12 mouse cellular contexts compared by ENCODE assay signal in genomic region chr13:112289338-112289737, GRCm38 (mm10). TPM values are rescaled to one million over a fixed set of nuclear protein-coding genes. Genes with fewer than 3 reads are reported as not detected.
DNase-seq lines count a peak whose midpoint lies in the region; ATAC-seq and TF ChIP-seq lines count a peak whose summit lies in the region.
"Had no signal": no experiment of that assay in that cellular context is flagged by ENCODE, and none has a peak within 500 bp of the region (broad histone marks: within the 10 kb centered on the region; RNA-seq: fewer than 3 reads in every experiment).

No protein-coding gene starts in this region.

- WGBS in forebrain, embryonic 16.5 days = 65% methylated on average over 9 of the region's 9 CpGs
- WGBS in midbrain, embryonic 15.5 days = 69% methylated on average over 9 of the region's 9 CpGs

- no peak for TF ChIP-seq CTCF in layer of hippocampus, adult 2 months (conservative IDR thresholded peaks at IDR 0.05)
- no peak for TF ChIP-seq CTCF in CH12.LX (conservative IDR thresholded peaks at IDR 0.05 in 1 of 2, IDR thresholded peaks at IDR 0.05 in 1 of 2; ENCODE audit: low read depth in 2 of 2, low read length in 2 of 2)

- H3K4me1 ChIP-seq in CH12.LX (ENCODE audit: control insufficient read depth in 1 of 2, insufficient read depth in 2 of 2) = peaks cover 20 to 59% of the 10 kb centered on the region in 2 experiments
- H3K4me1 ChIP-seq in forebrain, embryonic 16.5 days (replicated peaks; ENCODE audit: control insufficient read depth, insufficient read depth, low read length) = peaks cover 14% of the 10 kb centered on the region
- peaks cover 21% of the 10 kb centered on the region for H3K4me1 ChIP-seq in midbrain, embryonic 15.5 days

- peak overlapping the region; percentile 48; the same call in 1 of the 2 replicates for H3K27ac ChIP-seq in layer of hippocampus, adult 2 months
- peak overlapping the region; percentile 97 for H3K27ac ChIP-seq in CH12.LX (ENCODE audit: insufficient read depth, low read depth)
- 0 out of 2 replicates have a peak overlapping the region, but pooled peaks have one; percentile 28 for H3K27ac ChIP-seq in forebrain, embryonic 16.5 days (ENCODE audit: low read length)
- peak overlapping the region; percentile 86 for H3K27ac ChIP-seq in midbrain, embryonic 15.5 days
- H3K27ac ChIP-seq: gastrocnemius, adult 2 months had no signal

- no peak for DNase-seq in layer of hippocampus, adult 2 months (ENCODE audit: low spot score in 2 of 2)
- DNase-seq in layer of hippocampus, adult 9-10 months (ENCODE audit: low spot score) = no peak
- DNase-seq in CH12.LX (ENCODE audit: extremely low read depth) = peak; percentile 52
- DNase-seq in thymus, postnatal 10 days (ENCODE audit: low spot score in 2 of 2) = no peak
- DNase-seq in B cell, adult 2 months = no peak
- DNase-seq in kidney, adult 9 months = no peak
- DNase-seq: cerebellum, adult 9-11 months; gastrocnemius, adult 2 months; spleen, adult 18-20 months had no signal

- no peaks in the 10 kb centered on the region for H3K36me3 ChIP-seq in CH12.LX (replicated peaks in 1 of 2; ENCODE audit: control insufficient read depth in 1 of 2, insufficient read depth in 1 of 2, low read length in 1 of 2)
- no peaks in the 10 kb centered on the region for H3K36me3 ChIP-seq in forebrain, embryonic 16.5 days (ENCODE audit: control insufficient read depth, insufficient read depth)
- no peaks in the 10 kb centered on the region for H3K36me3 ChIP-seq in midbrain, embryonic 15.5 days (replicated peaks)

- TF ChIP-seq RAD21 in CH12.LX (IDR thresholded peaks at IDR 0.05; ENCODE audit: low read depth, low read length) = no peak

- H3K4me3 ChIP-seq in layer of hippocampus, adult 2 months = peak overlapping the region; percentile 43
- H3K4me3 ChIP-seq in CH12.LX (replicated peaks in 1 of 3; ENCODE audit: low read depth in 2 of 3, low read length in 2 of 3, poor library complexity in 1 of 3) = peak overlapping the region; percentile 54 to 68 (median 57)
- H3K4me3 ChIP-seq in forebrain, embryonic 16.5 days (replicated peaks; ENCODE audit: low read length) = peak overlapping the region; percentile 21
- H3K4me3 ChIP-seq in midbrain, embryonic 15.5 days = peak overlapping the region; percentile 41
- H3K4me3 ChIP-seq: gastrocnemius, adult 2 months had no signal

- dilution Hi-C loops in CH12.LX (cut with MboI; ENCODE audit: extremely low pct_ligation_motif_present, extremely low pct_unique_long_range_greater_than_20kb, low sequenced_read_pairs) = no loop called here

- TF ChIP-seq POLR2A in CH12.LX (IDR thresholded peaks at IDR 0.05; ENCODE audit: low read depth, low read length) = peak; percentile 32; the same call in 1 of the 2 replicates

- in situ Hi-C loops in CH12.LX (cut with MboI; ENCODE audit: low pct_ligation_motif_present, low pct_unique_long_range_greater_than_20kb, low sequenced_read_pairs) = loop anchor here (25.0 kb wide), 2 partner anchors 598 to 748 kb away; partner anchors contain the start of genes Cdc20b and Gpx8

- H3K27me3 ChIP-seq in CH12.LX (replicated peaks) = no peaks in the 10 kb centered on the region
- no peaks in the 10 kb centered on the region for H3K27me3 ChIP-seq in forebrain, embryonic 16.5 days (replicated peaks; ENCODE audit: control insufficient read depth, insufficient read depth, low read length)
- no peaks in the 10 kb centered on the region for H3K27me3 ChIP-seq in midbrain, embryonic 15.5 days (replicated peaks)

- peak overlapping the region; percentile 98 for H3K9ac ChIP-seq in CH12.LX (ENCODE audit: insufficient read depth, low read depth)
- H3K9ac ChIP-seq in forebrain, embryonic 16.5 days (replicated peaks; ENCODE audit: low read depth, low read length) = no peak overlapping the region
- H3K9ac ChIP-seq in midbrain, embryonic 15.5 days = peak overlapping the region; percentile 26

- ATAC-seq in forebrain, embryonic 16.5 days = no peak
- ATAC-seq in midbrain, embryonic 15.5 days (replicated peaks) = 0 out of 2 replicates have a peak, but pooled peaks have one; percentile 19
- ATAC-seq: intestine, postnatal 0 days had no signal

- peak overlapping the region; percentile 96 for H3K4me2 ChIP-seq in CH12.LX (ENCODE audit: insufficient read depth, low read depth, poor library complexity, severe bottlenecking)
- peak overlapping the region; percentile 37 for H3K4me2 ChIP-seq in forebrain, embryonic 16.5 days (ENCODE audit: low read length)
- H3K4me2 ChIP-seq in midbrain, embryonic 15.5 days = peak overlapping the region; percentile 54

- H3K9me3 ChIP-seq in CH12.LX (replicated peaks; ENCODE audit: low read length) = peaks cover 7% of the 10 kb centered on the region
- no peaks in the 10 kb centered on the region for H3K9me3 ChIP-seq in forebrain, embryonic 16.5 days (ENCODE audit: control insufficient read depth, low read length)
- H3K9me3 ChIP-seq in midbrain, embryonic 15.5 days = no peaks in the 10 kb centered on the region; the same call in 1 of the 2 replicates

- H3K79me2 ChIP-seq in CH12.LX (replicated peaks; ENCODE audit: control insufficient read depth, extremely low read depth, insufficient read depth, poor library complexity, severe bottlenecking) = no peaks in the 10 kb centered on the region

- no peak for TF ChIP-seq EP300 in CH12.LX (IDR thresholded peaks at IDR 0.05; ENCODE audit: low read length)

TF ChIP-seq in CH12.LX, 34 proteins besides CTCF, POLR2A, EP300 and RAD21:
- no peak for TF ChIP-seq NELFE (IDR thresholded peaks at IDR 0.05; ENCODE audit: low read depth, low read length)
- no peak for TF ChIP-seq RCOR1 (conservative IDR thresholded peaks at IDR 0.05; ENCODE audit: low read depth, low read length)
- peak; percentile 85 for TF ChIP-seq BHLHE40 (IDR thresholded peaks at IDR 0.05; ENCODE audit: low read depth, low read length)
- peak; percentile 48; the same call in 1 of the 2 replicates for TF ChIP-seq ETS1 (conservative IDR thresholded peaks at IDR 0.05; ENCODE audit: low read depth, low read length)
- TF ChIP-seq TBP (conservative IDR thresholded peaks at IDR 0.05; ENCODE audit: low read depth, low read length) = no peak
- TF ChIP-seq IRF4 (IDR thresholded peaks at IDR 0.05; ENCODE audit: low read depth, low read length) = peak; percentile 48; the same call in 1 of the 2 replicates
- TF ChIP-seq SMC3 (IDR thresholded peaks at IDR 0.05; ENCODE audit: low read depth, low read length) = no peak
- TF ChIP-seq ZNF384 (IDR thresholded peaks at IDR 0.05; ENCODE audit: low read depth, low read length) = peak; percentile 48
- TF ChIP-seq PAX5 (IDR thresholded peaks at IDR 0.05; ENCODE audit: low read length) = no peak

RNA-seq across cellular contexts. Expression of gene Ankrd55, which starts 1.1 kb away (rescaled TPM):
- 1 to 10 TPM; 2.5 to 3.4 TPM for total RNA-seq in layer of hippocampus, adult 2 months (2021)
- 2.2 TPM in 2 replicates for total RNA-seq in CH12.LX (2012; rRNA removed)
- total RNA-seq in CH12.LX (2014; rRNA removed) = 1.1 TPM in 2 replicates
- polyA plus RNA-seq in CH12.LX (2012; ENCODE audit: insufficient read length, low read depth) = 1.1 and 1.3 TPM in 2 replicates
- 3.2 and 4.9 TPM in 2 replicates for polyA plus RNA-seq in forebrain, embryonic 16.5 days (2015; fragmentation: Nextera tagmentation; extraction: Ambion mirVana)
- polyA plus RNA-seq in midbrain, embryonic 15.5 days (2015; fragmentation: Nextera tagmentation; extraction: Ambion mirVana) = 7.3 and 8.9 TPM in 2 replicates
- total RNA-seq: gastrocnemius, adult 2 months had no signal

Comparison
In these comparisons a context has a peak if more than half of its experiments do, and no peak if none do; other contexts are left out.
1. H3K27ac ChIP-seq: peak in every context shown above with its lines; median percentile 97 in CH12.LX; 86 in midbrain, embryonic 15.5 days; 48 in layer of hippocampus, adult 2 months; 28 in forebrain, embryonic 16.5 days.
2. H3K4me2 ChIP-seq: peak in every context shown above with its lines; median percentile 96 in CH12.LX; 54 in midbrain, embryonic 15.5 days; 37 in forebrain, embryonic 16.5 days.